Mouse (Mus musculus) stomach, postnatal 0 days (tissue): ENCODE data around the gene L2hgdh. TPM values are rescaled to one million over a fixed set of nuclear protein-coding genes. Genes with fewer than 3 reads are reported as not detected.

Source experiments
- ATAC-seq: fragments of 200-750 bp; cut with Nextera tagmentation; 2 replicates; pipeline ENCODE4 v1.8.0; 2017; ENCODE audit not compliant: low FRiP score, low TSS enrichment
- DNase-seq: peaks from one replicate; pipeline ENCODE4 v3.0.0-alpha.2; 2016; ENCODE audit warnings: low spot score
- H3K27ac ChIP-seq: fragments of 300-500 bp; sonication (generic); replicated peaks from 2 replicates; pipeline ENCODE4 v1.5.1; 2014; ENCODE audit warnings: mild to moderate bottlenecking, control low read depth
- H3K27me3 ChIP-seq: fragments of 300-500 bp; sonication (generic); 2 replicates; pipeline ENCODE4 v1.6.1; 2014; ENCODE audit warnings: low read length; ENCODE audit not compliant: control insufficient read depth, insufficient read depth
- H3K36me3 ChIP-seq: fragments of 300-500 bp; sonication (generic); 2 replicates; pipeline ENCODE4 v1.6.1; 2014; ENCODE audit warnings: low read length, mixed read lengths; ENCODE audit not compliant: control insufficient read depth, insufficient read depth
- H3K4me1 ChIP-seq: fragments of 300-500 bp; sonication (generic); replicated peaks from 2 replicates; pipeline ENCODE4 v1.6.1; 2014; ENCODE audit warnings: antibody characterized with exemption; ENCODE audit not compliant: control insufficient read depth, insufficient read depth
- H3K4me2 ChIP-seq: fragments of 300-500 bp; sonication (generic); replicated peaks from 2 replicates; pipeline ENCODE4 v1.6.1; 2014; ENCODE audit warnings: low read depth, mild to moderate bottlenecking, control low read depth, moderate library complexity
- H3K4me3 ChIP-seq: fragments of 300-500 bp; sonication (generic); 2 replicates; pipeline ENCODE4 v1.5.1; 2014; ENCODE audit warnings: low read depth, low read length, control low read depth
- H3K9ac ChIP-seq: fragments of 300-500 bp; sonication (generic); 2 replicates; pipeline ENCODE4 v1.6.1; 2014; ENCODE audit warnings: mild to moderate bottlenecking, low read length, control low read depth, mixed read lengths
- H3K9me3 ChIP-seq: fragments of 300-500 bp; sonication (generic); 2 replicates; pipeline ENCODE4 v1.6.1; 2016; ENCODE audit warnings: low read length; ENCODE audit not compliant: control insufficient read depth
- CTCF ChIP-seq: IDR thresholded peaks from 2 replicates; pipeline ENCODE4 v1.5.1; 2016; ENCODE audit warnings: antibody characterized with exemption, low read depth, mild to moderate bottlenecking, moderate library complexity
- EP300 ChIP-seq: optimal IDR thresholded peaks from 2 replicates; pipeline ENCODE3; 2016; ENCODE audit warnings: antibody characterized with exemption
- WGBS: fragments of 180-500 bp; shearing (Covaris S2); extraction: QIAGEN DNeasy Blood & Tissue Kit; methylation state at CpG from one replicate; pipeline ENCODE4 v1.1.7; 2014; 5-methylcytosine and 5-hydroxymethylcytosine counted together
- polyA plus RNA-seq: library from polyadenylated mRNA; unstranded; fragments of >200 nt; fragmentation: Nextera tagmentation; extraction: Ambion mirVana; gene quantifications from 2 replicates; pipeline ENCODE4 v1.2.1, GENCODE M21; 2015

L2hgdh gene
- polyA plus RNA-seq, 1 experiment from 2014 or later: 11.5 TPM

DNA sequence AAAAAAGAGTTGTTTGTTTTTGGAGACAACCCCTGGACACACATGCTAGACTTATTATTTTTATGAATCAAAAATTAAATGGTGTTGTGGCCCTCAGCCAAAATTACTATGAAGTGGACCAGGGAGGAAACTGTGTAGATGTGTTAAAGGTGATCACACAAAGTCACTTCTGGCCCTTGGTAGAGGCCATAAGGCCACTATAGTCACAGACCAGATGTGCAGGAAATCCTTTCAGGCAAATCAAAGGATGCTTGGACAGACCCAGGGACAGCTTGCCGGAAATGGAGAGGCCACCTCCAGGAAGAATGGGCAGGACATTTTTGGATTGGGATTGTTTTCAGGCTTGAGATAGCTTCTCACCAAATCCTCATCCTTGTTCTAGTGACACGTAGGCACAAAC, 36.9 kb upstream of the L2hgdh start:
- no peaks in the 10 kb centered on the region for H3K27me3 ChIP-seq
- no peak for DNase-seq
- no peak overlapping the region for H3K4me2 ChIP-seq
- no peaks in the 10 kb centered on the region for H3K36me3 ChIP-seq
- ATAC-seq: no peak
- H3K9ac ChIP-seq: no peak overlapping the region
- H3K9me3 ChIP-seq: no peaks in the 10 kb centered on the region
- TF ChIP-seq CTCF: no peak
- no peak for TF ChIP-seq EP300
- H3K4me3 ChIP-seq: no peak overlapping the region
- WGBS: 70% methylated on average over 2 of the region's 2 CpGs
- no peak overlapping the region for H3K27ac ChIP-seq
- no peaks in the 10 kb centered on the region for H3K4me1 ChIP-seq

DNA sequence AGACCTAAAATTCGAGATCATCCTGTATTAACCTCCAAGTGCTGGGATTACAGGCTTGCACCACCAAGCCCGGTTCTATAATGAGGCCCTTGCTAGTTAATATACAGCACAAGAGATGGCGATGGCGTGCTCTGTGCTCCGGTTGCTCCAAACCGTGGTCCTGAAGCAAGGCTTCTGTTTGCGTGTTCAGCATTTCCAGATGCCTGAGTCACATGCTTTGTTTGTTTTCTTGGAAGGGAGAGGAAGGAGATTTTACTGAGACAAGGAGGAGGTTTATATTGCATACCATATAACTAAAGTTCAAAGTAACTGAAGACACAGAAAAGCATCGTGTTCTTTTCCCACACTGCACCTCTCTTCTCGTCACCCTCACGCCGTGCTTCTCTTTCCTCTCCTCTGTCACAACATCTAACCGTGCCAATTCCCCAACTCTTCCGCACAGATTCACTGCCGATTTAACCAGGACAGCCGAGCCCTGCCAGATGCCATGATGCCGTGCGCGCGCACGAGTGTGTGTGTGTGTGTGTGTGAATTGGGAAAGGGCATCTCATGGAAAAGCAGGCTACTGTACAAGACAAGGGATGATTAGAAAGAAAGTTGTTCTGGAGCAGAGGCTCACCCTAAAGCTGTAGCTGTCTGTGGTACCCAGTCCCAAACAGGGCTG, 36.2 kb upstream of the L2hgdh start:
- 78% methylated on average over 20 of the region's 20 CpGs for whole genome bisulfite sequencing
- no peaks in the 10 kb centered on the region for H3K9me3 ChIP-seq

DNA sequence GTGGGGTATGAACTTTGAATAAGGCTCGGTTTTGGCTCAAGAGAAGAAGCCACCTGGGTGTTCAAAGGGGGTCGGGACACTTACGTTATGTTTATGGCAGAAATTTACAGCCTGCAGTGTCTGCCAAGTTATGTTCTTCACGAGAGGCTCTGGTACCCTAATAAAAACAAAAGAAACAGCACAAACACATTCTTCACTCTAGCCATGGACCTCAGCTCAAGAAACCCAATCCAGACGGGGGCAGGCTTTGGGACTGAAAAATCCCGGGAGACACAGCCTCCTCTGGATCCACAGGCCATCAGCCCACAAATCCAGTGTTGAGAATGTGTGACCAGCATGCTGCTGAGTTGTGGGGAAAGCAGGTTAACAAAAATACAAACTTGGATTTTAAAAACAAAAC, 35.3 kb upstream of the L2hgdh start:
- TF ChIP-seq EP300: no peak
- no peak; the same call in 1 of the 2 replicates for TF ChIP-seq CTCF
- Histone ChIP-seq H3K27ac (no peak overlapping the region), H3K4me1 (no peaks in the 10 kb centered on the region), H3K9ac (no peak overlapping the region), H3K4me2 (no peak overlapping the region), H3K36me3 (no peaks in the 10 kb centered on the region), H3K4me3 (no peak overlapping the region), H3K9me3 (no peaks in the 10 kb centered on the region), H3K27me3 (no peaks in the 10 kb centered on the region)
- no peak for DNase-seq
- ATAC-seq: no peak
- WGBS: 54% methylated on average over 6 of the region's 6 CpGs

More for the DNA sequence above, 36.2 kb upstream of the L2hgdh start:
- no peak for ATAC-seq
- no peak for DNase-seq
- Histone ChIP-seq H3K9ac (no peak overlapping the region), H3K4me1 (no peaks in the 10 kb centered on the region), H3K36me3 (no peaks in the 10 kb centered on the region), H3K27ac (no peak overlapping the region), H3K4me3 (no peak overlapping the region), H3K4me2 (no peak overlapping the region), H3K27me3 (no peaks in the 10 kb centered on the region)
- TF ChIP-seq EP300 (no peak), CTCF (no peak)

DNA sequence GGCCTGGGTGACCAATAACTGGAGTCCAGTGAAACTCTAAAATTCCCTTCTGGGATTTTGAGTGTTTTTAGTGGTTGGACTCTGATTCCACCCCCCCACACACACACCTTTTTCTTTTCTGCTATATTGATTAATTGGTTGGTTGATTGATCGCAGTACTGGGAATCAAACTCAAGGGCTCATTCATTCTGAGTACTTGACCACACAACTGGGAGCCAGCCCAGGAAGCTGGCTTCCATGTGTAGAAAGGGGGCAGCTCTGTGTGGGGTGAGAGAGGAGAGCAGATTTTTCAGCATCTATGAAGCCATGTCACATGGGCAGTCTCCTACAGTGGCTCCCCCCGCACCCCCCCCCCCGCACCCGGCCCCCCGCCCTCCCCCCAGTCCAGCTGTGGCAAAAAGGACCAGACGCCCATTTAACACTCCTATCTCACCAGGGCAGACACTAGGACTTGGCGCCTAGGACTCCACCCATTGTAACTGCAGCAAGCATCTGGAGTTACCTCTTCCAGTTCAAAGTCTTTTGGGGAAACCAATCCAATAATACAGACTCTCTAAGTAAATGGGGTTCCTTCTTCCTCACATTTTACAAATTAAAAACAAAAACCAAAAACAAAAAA, 34.7 kb upstream of the L2hgdh start:
- Histone ChIP-seq H3K4me3 (no peak overlapping the region), H3K27ac (peak overlapping the region; percentile 69; the same call in 1 of the 2 replicates), H3K27me3 (no peaks in the 10 kb centered on the region), H3K4me2 (no peak overlapping the region; the same call in 1 of the 2 replicates), H3K9ac (0 out of 2 replicates have a peak overlapping the region, but pooled peaks have one; percentile 8), H3K36me3 (no peaks in the 10 kb centered on the region), H3K9me3 (no peaks in the 10 kb centered on the region), H3K4me1 (no peaks in the 10 kb centered on the region)
- no peak for ATAC-seq
- no peak for DNase-seq
- TF ChIP-seq EP300 (no peak), CTCF (no peak)
- 30% methylated on average over 7 of the region's 7 CpGs for WGBS

DNA sequence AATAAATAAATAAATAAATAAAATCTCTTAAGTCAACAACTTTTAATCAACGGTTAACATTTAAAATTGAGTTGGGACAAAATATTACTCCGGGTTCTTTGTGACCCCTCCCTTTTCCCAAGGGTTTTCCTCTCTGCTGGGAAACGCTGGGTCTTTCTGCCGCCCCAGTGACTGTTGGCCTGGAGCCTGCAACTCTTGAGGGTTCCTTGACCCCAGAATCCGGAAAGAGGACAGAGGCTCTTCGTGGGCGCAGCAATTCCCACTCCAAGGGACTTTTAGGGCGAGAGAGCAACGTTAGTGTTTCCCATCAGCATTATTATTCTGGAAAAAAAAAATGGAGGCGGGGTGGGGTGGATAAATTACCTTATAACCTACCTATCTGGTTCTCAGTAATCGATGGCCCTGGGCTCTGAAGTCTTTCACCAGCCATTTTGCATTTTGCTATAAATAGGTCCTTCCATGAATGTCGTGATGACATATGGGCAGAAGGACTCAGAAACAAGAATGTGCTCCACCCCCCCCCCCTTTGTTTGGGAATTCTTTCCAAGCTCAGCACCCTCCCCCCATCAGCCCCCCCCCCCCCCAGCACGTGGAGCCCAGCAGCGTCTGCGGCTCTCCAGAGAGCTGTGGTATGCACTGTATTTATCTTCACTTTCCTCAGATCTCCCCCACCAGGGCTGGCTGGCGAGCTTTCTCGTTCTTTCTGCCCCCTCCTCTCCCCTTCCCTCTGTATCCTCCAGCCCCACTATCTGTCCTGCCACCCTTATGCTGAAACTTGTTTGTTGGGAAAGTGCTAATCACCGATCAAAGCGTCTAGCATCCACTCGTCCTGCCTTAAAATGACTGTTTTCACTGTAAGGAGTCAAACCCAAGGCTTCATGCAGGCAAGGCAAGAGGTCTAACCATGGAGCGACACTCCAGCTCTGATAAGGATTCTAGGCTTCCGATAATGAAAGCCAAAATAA, 33.8 kb upstream of the L2hgdh start:
- peak; percentile 62; the same call in 1 of the 2 replicates for ATAC-seq
- no peaks in the 10 kb centered on the region for H3K27me3 ChIP-seq
- H3K4me2 ChIP-seq: peak overlapping the region; percentile 59
- TF ChIP-seq EP300 (no peak), CTCF (no peak)
- H3K4me1 ChIP-seq: no peaks in the 10 kb centered on the region
- H3K36me3 ChIP-seq: no peaks in the 10 kb centered on the region
- peak overlapping the region; percentile 54; the same call in 1 of the 2 replicates for H3K9ac ChIP-seq
- peak; percentile 38 for DNase-seq
- H3K27ac ChIP-seq: peak overlapping the region; percentile 78
- peak overlapping the region; percentile 27 for H3K4me3 ChIP-seq
- 6% methylated on average over 19 of the region's 22 CpGs for WGBS
- no peaks in the 10 kb centered on the region for H3K9me3 ChIP-seq
